In genomic region chr8:122574667-122575251, GRCm38 (mm10) we compare ENCODE assay signal across 8 mouse cellular contexts. TPM values are rescaled to one million over a fixed set of nuclear protein-coding genes. Genes with fewer than 3 reads are reported as not detected.
DNase-seq lines count a peak whose midpoint lies in the region; ATAC-seq and TF ChIP-seq lines count a peak whose summit lies in the region.

No protein-coding gene starts in this region.

- intact Hi-C loops in heart, postnatal 10 days (cut with DNase I), result no loop called here

- no peak for TF ChIP-seq CTCF in heart, postnatal 0 days (IDR thresholded peaks at IDR 0.05; ENCODE audit: low read depth)
- no peak for TF ChIP-seq CTCF in bone marrow, adult 2 months (IDR thresholded peaks at IDR 0.05; ENCODE audit: control insufficient read depth, insufficient read depth, low read length)
- TF ChIP-seq CTCF in midbrain, postnatal 0 days (IDR thresholded peaks at IDR 0.05), result no peak

- H3K27me3 ChIP-seq in heart, postnatal 0 days (ENCODE audit: control insufficient read depth, insufficient read depth, low read length), result no peaks in the 10 kb centered on the region
- no peaks in the 10 kb centered on the region for H3K27me3 ChIP-seq in kidney, embryonic 14.5 days (ENCODE audit: control insufficient read depth, insufficient read depth, low read length)
- H3K27me3 ChIP-seq in midbrain, postnatal 0 days (ENCODE audit: insufficient read depth, low read length), result no peaks in the 10 kb centered on the region

- H3K36me3 ChIP-seq in heart, postnatal 0 days (replicated peaks; ENCODE audit: control insufficient read depth, insufficient read depth, low read length), result peaks cover 28% of the 10 kb centered on the region
- H3K36me3 ChIP-seq in kidney, embryonic 14.5 days (ENCODE audit: control insufficient read depth, insufficient read depth, low read length), result peaks cover 45% of the 10 kb centered on the region
- H3K36me3 ChIP-seq in midbrain, postnatal 0 days (ENCODE audit: insufficient read depth, low read length), result peaks cover 5% of the 10 kb centered on the region; the same call in 1 of the 2 replicates

- WGBS in heart, postnatal 0 days, result 22% methylated on average over 10 of the region's 10 CpGs
- 71% methylated on average over 10 of the region's 10 CpGs for WGBS in bone marrow, adult 2 months
- WGBS in kidney, embryonic 14.5 days, result 44% methylated on average over 10 of the region's 10 CpGs
- WGBS in midbrain, postnatal 0 days, result 53% methylated on average over 10 of the region's 10 CpGs

- peaks cover 20% of the 10 kb centered on the region for H3K4me1 ChIP-seq in heart, postnatal 0 days (ENCODE audit: control insufficient read depth, insufficient read depth)
- H3K4me1 ChIP-seq in bone marrow, adult 2 months (ENCODE audit: control insufficient read depth, insufficient read depth, low read length), result no peaks in the 10 kb centered on the region; the same call in 1 of the 2 replicates
- H3K4me1 ChIP-seq in kidney, embryonic 14.5 days (ENCODE audit: control insufficient read depth, insufficient read depth, low read length), result peaks cover 33% of the 10 kb centered on the region
- H3K4me1 ChIP-seq in midbrain, postnatal 0 days (ENCODE audit: insufficient read depth, low read length), result peaks cover 17% of the 10 kb centered on the region

- no peak for ATAC-seq in heart, postnatal 0 days (ENCODE audit: insufficient read depth, low read depth)
- ATAC-seq in kidney, embryonic 14.5 days (ENCODE audit: low FRiP score, low TSS enrichment), result no peak
- no peak for ATAC-seq in midbrain, postnatal 0 days (ENCODE audit: low FRiP score)

- H3K9ac ChIP-seq in heart, postnatal 0 days (replicated peaks; ENCODE audit: low read depth, low read length), result no peak overlapping the region
- H3K9ac ChIP-seq in kidney, embryonic 14.5 days (ENCODE audit: low read depth, low read length), result peak overlapping the region; percentile 28; the same call in 1 of the 2 replicates
- H3K9ac ChIP-seq in midbrain, postnatal 0 days (replicated peaks; ENCODE audit: low read length, poor library complexity, severe bottlenecking), result no peak overlapping the region

- TF ChIP-seq EP300 in heart, postnatal 0 days (IDR thresholded peaks at IDR 0.05; ENCODE audit: low read depth), result no peak

- peak overlapping the region; percentile 83; the same call in 1 of the 2 replicates for H3K4me2 ChIP-seq in heart, postnatal 0 days (ENCODE audit: low read depth, low read length)
- peak overlapping the region; percentile 70 for H3K4me2 ChIP-seq in kidney, embryonic 14.5 days (replicated peaks; ENCODE audit: low read depth, low read length)
- peak overlapping the region; percentile 91; the same call in 1 of the 2 replicates for H3K4me2 ChIP-seq in midbrain, postnatal 0 days (ENCODE audit: low read depth, low read length, poor library complexity, severe bottlenecking)

- H3K27ac ChIP-seq in heart, postnatal 0 days (ENCODE audit: low read depth), result no peak overlapping the region; the same call in 1 of the 2 replicates
- H3K27ac ChIP-seq in bone marrow, adult 2 months (ENCODE audit: control insufficient read depth, insufficient read depth, low read depth, low read length, poor library complexity), result peak overlapping the region; percentile 67
- peak overlapping the region; percentile 47; the same call in 1 of the 2 replicates for H3K27ac ChIP-seq in kidney, embryonic 14.5 days (ENCODE audit: low read depth, low read length)
- no peak overlapping the region for H3K27ac ChIP-seq in midbrain, postnatal 0 days (ENCODE audit: low read depth, low read length)

- no peaks in the 10 kb centered on the region for H3K9me3 ChIP-seq in heart, postnatal 0 days (replicated peaks; ENCODE audit: control insufficient read depth, low read length)
- H3K9me3 ChIP-seq in kidney, embryonic 14.5 days (ENCODE audit: control insufficient read depth, low read length), result no peaks in the 10 kb centered on the region
- H3K9me3 ChIP-seq in midbrain, postnatal 0 days (ENCODE audit: low read length), result no peaks in the 10 kb centered on the region

- DNase-seq in heart, postnatal 0 days (ENCODE audit: low spot score), result no peak
- no peak for DNase-seq in heart, postnatal 10 days
- no peak for DNase-seq in midbrain, postnatal 0 days (ENCODE audit: low spot score)
- DNase-seq in layer of hippocampus, postnatal 36 days, result no peak
- no peak for DNase-seq in adipocyte (ENCODE audit: low spot score)
- DNase-seq in adrenal gland, adult 8-10 months, result no peak

- no peak for TF ChIP-seq POLR2A in bone marrow, adult 2 months (IDR thresholded peaks at IDR 0.05; ENCODE audit: borderline replicate concordance, control insufficient read depth, low read depth, low read length)

- H3K4me3 ChIP-seq in heart, postnatal 0 days (ENCODE audit: low read depth, low read length), result no peak overlapping the region
- H3K4me3 ChIP-seq in bone marrow, adult 2 months (replicated peaks; ENCODE audit: control insufficient read depth, low read depth, low read length), result peak overlapping the region; percentile 29
- H3K4me3 ChIP-seq in kidney, embryonic 14.5 days (ENCODE audit: low read length), result peak overlapping the region; percentile 58; the same call in 1 of the 2 replicates
- no peak overlapping the region for H3K4me3 ChIP-seq in midbrain, postnatal 0 days (ENCODE audit: low read depth, low read length)

RNA-seq across cellular contexts. Expression of gene Aprt, which starts 1.9 kb away (rescaled TPM):
- 106 and 112 TPM in 2 replicates for total RNA-seq in heart, postnatal 0 days (2014; rRNA removed; ENCODE audit: low replicate concordance)
- polyA plus RNA-seq in heart, postnatal 0 days (2015; fragmentation: Nextera tagmentation; extraction: Ambion mirVana), result 104 and 119 TPM in 2 replicates
- 10 to 100 TPM; 37.9 to 41.8 TPM for total RNA-seq in heart, postnatal 10 days (2021)
- polyA plus RNA-seq in bone marrow, adult 2 months (2011; ENCODE audit: insufficient read depth, insufficient read length, low replicate concordance, missing spikeins), result 41.8 and 95.4 TPM in 2 replicates
- 370 and 400 TPM in 2 replicates for polyA plus RNA-seq in kidney, embryonic 14.5 days (2014; fragmentation: Nextera tagmentation; extraction: Ambion mirVana)
- total RNA-seq in midbrain, postnatal 0 days (2014; rRNA removed), result 83.9 and 97.2 TPM in 2 replicates
- 157 and 170 TPM in 2 replicates for polyA plus RNA-seq in midbrain, postnatal 0 days (2015; fragmentation: Nextera tagmentation; extraction: Ambion mirVana)
- total RNA-seq in layer of hippocampus, postnatal 36 days (2021), result 10 to 100 TPM; 61.5 to 65.4 TPM
- 100 to 1,000 TPM in 3 of 4 experiments, 10 to 100 TPM in 1; 83.4 to 110 (median 106) TPM for total RNA-seq in adrenal gland, adult 8-10 months (2022)

RNA-seq across cellular contexts. Expression of gene Cdt1, which starts 6.9 kb away (rescaled TPM):
- 27.5 and 52.3 TPM in 2 replicates for total RNA-seq in heart, postnatal 0 days (2014; rRNA removed; ENCODE audit: low replicate concordance)
- polyA plus RNA-seq in heart, postnatal 0 days (2015; fragmentation: Nextera tagmentation; extraction: Ambion mirVana), result 9.9 and 10.0 TPM in 2 replicates
- 10 to 100 TPM in 1 of 2 experiments, 1 to 10 TPM in 1; 9.7 to 14.0 TPM for total RNA-seq in heart, postnatal 10 days (2021)
- polyA plus RNA-seq in bone marrow, adult 2 months (2011; ENCODE audit: insufficient read depth, insufficient read length, low replicate concordance, missing spikeins), result 62.8 and 68.5 TPM in 2 replicates
- 42.7 and 48.5 TPM in 2 replicates for polyA plus RNA-seq in kidney, embryonic 14.5 days (2014; fragmentation: Nextera tagmentation; extraction: Ambion mirVana)
- 9.2 and 15.6 TPM in 2 replicates for total RNA-seq in midbrain, postnatal 0 days (2014; rRNA removed)
- 6.4 TPM in 2 replicates for polyA plus RNA-seq in midbrain, postnatal 0 days (2015; fragmentation: Nextera tagmentation; extraction: Ambion mirVana)
- total RNA-seq in layer of hippocampus, postnatal 36 days (2021), result 1 to 10 TPM; 1.4 to 1.9 TPM
- total RNA-seq in adrenal gland, adult 8-10 months (2022), result 1 to 10 TPM; 4.8 to 9.9 (median 8.2) TPM

RNA-seq across cellular contexts. Expression of gene Piezo1, which starts 23.6 kb away (rescaled TPM):
- total RNA-seq in heart, postnatal 0 days (2014; rRNA removed; ENCODE audit: low replicate concordance), result 87.0 and 92.7 TPM in 2 replicates
- 8.0 and 10.1 TPM in 2 replicates for polyA plus RNA-seq in heart, postnatal 0 days (2015; fragmentation: Nextera tagmentation; extraction: Ambion mirVana)
- total RNA-seq in heart, postnatal 10 days (2021), result 10 to 100 TPM; 40.3 to 43.3 TPM
- polyA plus RNA-seq in bone marrow, adult 2 months (2011; ENCODE audit: insufficient read depth, insufficient read length, low replicate concordance, missing spikeins), result 21.6 and 49.3 TPM in 2 replicates
- polyA plus RNA-seq in kidney, embryonic 14.5 days (2014; fragmentation: Nextera tagmentation; extraction: Ambion mirVana), result 16.5 and 17.9 TPM in 2 replicates
- total RNA-seq in midbrain, postnatal 0 days (2014; rRNA removed), result 10.8 and 14.2 TPM in 2 replicates
- 1.3 and 1.8 TPM in 2 replicates for polyA plus RNA-seq in midbrain, postnatal 0 days (2015; fragmentation: Nextera tagmentation; extraction: Ambion mirVana)
- 1 to 10 TPM; 3.1 to 4.4 TPM for total RNA-seq in layer of hippocampus, postnatal 36 days (2021)
- 10 to 100 TPM; 13.8 to 25.2 (median 18.5) TPM for total RNA-seq in adrenal gland, adult 8-10 months (2022)

RNA-seq across cellular contexts. Expression of gene Galns, which starts 36.5 kb away (rescaled TPM):
- 11.6 and 16.1 TPM in 2 replicates for total RNA-seq in heart, postnatal 0 days (2014; rRNA removed; ENCODE audit: low replicate concordance)
- 5.7 and 7.2 TPM in 2 replicates for polyA plus RNA-seq in heart, postnatal 0 days (2015; fragmentation: Nextera tagmentation; extraction: Ambion mirVana)
- 1 to 10 TPM; 6.6 to 7.1 TPM for total RNA-seq in heart, postnatal 10 days (2021)
- 18.7 and 40.6 TPM in 2 replicates for polyA plus RNA-seq in bone marrow, adult 2 months (2011; ENCODE audit: insufficient read depth, insufficient read length, low replicate concordance, missing spikeins)
- polyA plus RNA-seq in kidney, embryonic 14.5 days (2014; fragmentation: Nextera tagmentation; extraction: Ambion mirVana), result 10.6 and 14.7 TPM in 2 replicates
- total RNA-seq in midbrain, postnatal 0 days (2014; rRNA removed), result 12.1 and 14.6 TPM in 2 replicates
- 10.9 and 12.7 TPM in 2 replicates for polyA plus RNA-seq in midbrain, postnatal 0 days (2015; fragmentation: Nextera tagmentation; extraction: Ambion mirVana)
- total RNA-seq in layer of hippocampus, postnatal 36 days (2021), result 10 to 100 TPM in 1 of 2 experiments, 1 to 10 TPM in 1; 9.5 to 11.4 TPM
- total RNA-seq in adrenal gland, adult 8-10 months (2022), result 10 to 100 TPM in 2 of 4 experiments, 1 to 10 TPM in 2; 6.4 to 11.6 (median 9.1) TPM

RNA-seq across cellular contexts. Expression of gene Trappc2l, which starts 36.7 kb away (rescaled TPM):
- total RNA-seq in heart, postnatal 0 days (2014; rRNA removed; ENCODE audit: low replicate concordance), result 3.1 and 5.2 TPM in 2 replicates
- polyA plus RNA-seq in heart, postnatal 0 days (2015; fragmentation: Nextera tagmentation; extraction: Ambion mirVana), result 68.8 and 70.9 TPM in 2 replicates
- 10 to 100 TPM; 54.7 to 57.4 TPM for total RNA-seq in heart, postnatal 10 days (2021)
- 14.0 and 36.5 TPM in 2 replicates for polyA plus RNA-seq in bone marrow, adult 2 months (2011; ENCODE audit: insufficient read depth, insufficient read length, low replicate concordance, missing spikeins)
- polyA plus RNA-seq in kidney, embryonic 14.5 days (2014; fragmentation: Nextera tagmentation; extraction: Ambion mirVana), result 59.8 and 74.9 TPM in 2 replicates
- 14.1 and 23.2 TPM in 2 replicates for total RNA-seq in midbrain, postnatal 0 days (2014; rRNA removed)
- polyA plus RNA-seq in midbrain, postnatal 0 days (2015; fragmentation: Nextera tagmentation; extraction: Ambion mirVana), result 135 and 138 TPM in 2 replicates
- 10 to 100 TPM; 79.1 to 87.3 TPM for total RNA-seq in layer of hippocampus, postnatal 36 days (2021)
- 10 to 100 TPM; 61.7 to 64.9 (median 62.9) TPM for total RNA-seq in adrenal gland, adult 8-10 months (2022)

Comparison
In these comparisons a context has a peak if more than half of its experiments do, and no peak if none do; other contexts are left out.
1. H3K27ac ChIP-seq: peak in bone marrow, adult 2 months (single experiment) and kidney, embryonic 14.5 days (single experiment); none in heart, postnatal 0 days (single experiment) and midbrain, postnatal 0 days (single experiment).
2. H3K4me3 ChIP-seq: peak in bone marrow, adult 2 months (single experiment) and kidney, embryonic 14.5 days (single experiment); none in heart, postnatal 0 days (single experiment) and midbrain, postnatal 0 days (single experiment).
3. Peak in every context shown above with its lines, with median percentiles within 50 percentile points of each other: H3K4me2 ChIP-seq.